Mouse (Mus musculus) 416B (cell line): ENCODE measurements around the gene 1700113H08Rik.

Experiments used
- DNase-seq: peaks from one replicate; pipeline ENCODE4 v3.0.0; 2011; ENCODE audit warnings: low read depth

Gene 1700113H08Rik

GRCm38 (mm10) chr10:87057500-87058250 is at the start of gene 1700113H08Rik:
1700113H08Rik (plus strand) TSS chr10:87058045.
- no peak for DNase-seq

- no peak for DNase-seq
Measured at GRCm38 (mm10) chr10:87008215-87008499, 49.7 kb upstream of the 1700113H08Rik start.

- no peak for DNase-seq
Measured at GRCm38 (mm10) chr10:87012087-87012486, 45.8 kb upstream of the 1700113H08Rik start.

GRCm38 (mm10) chr10:87014391-87014965 is 43.4 kb upstream of the 1700113H08Rik start:
- no peak for DNase-seq

GRCm38 (mm10) chr10:87015403-87015802 is 42.4 kb upstream of the 1700113H08Rik start:
- no peak for DNase-seq

- peak; percentile 3 for DNase-seq
Measured at GRCm38 (mm10) chr10:87016151-87016692, 41.6 kb upstream of the 1700113H08Rik start.

GRCm38 (mm10) chr10:87018876-87019275 is 39.0 kb upstream of the 1700113H08Rik start:
- no peak for DNase-seq

GRCm38 (mm10) chr10:87020711-87021110 is 37.1 kb upstream of the 1700113H08Rik start:
- DNase-seq = peak; percentile 21

- peak; percentile 81 for DNase-seq
Measured at GRCm38 (mm10) chr10:87024884-87025283, 33.0 kb upstream of the 1700113H08Rik start.

- no peak for DNase-seq
Measured at GRCm38 (mm10) chr10:87032768-87033167, 25.1 kb upstream of the 1700113H08Rik start.

GRCm38 (mm10) chr10:87035866-87036265 is 22.0 kb upstream of the 1700113H08Rik start:
- DNase-seq = no peak

- no peak for DNase-seq
Measured at GRCm38 (mm10) chr10:87036271-87036703, 21.6 kb upstream of the 1700113H08Rik start.

GRCm38 (mm10) chr10:87037062-87037461 is 20.8 kb upstream of the 1700113H08Rik start:
- DNase-seq = no peak

- DNase-seq = no peak
Measured at GRCm38 (mm10) chr10:87039340-87039739, 18.5 kb upstream of the 1700113H08Rik start.

GRCm38 (mm10) chr10:87039800-87040199 is 18.0 kb upstream of the 1700113H08Rik start:
- DNase-seq = no peak

GRCm38 (mm10) chr10:87041265-87041664 is 16.6 kb upstream of the 1700113H08Rik start:
- no peak for DNase-seq

GRCm38 (mm10) chr10:87045273-87045672 is 12.6 kb upstream of the 1700113H08Rik start:
- no peak for DNase-seq

GRCm38 (mm10) chr10:87046469-87046868 is 11.4 kb upstream of the 1700113H08Rik start:
- DNase-seq = no peak

GRCm38 (mm10) chr10:87046931-87047468 is 10.8 kb upstream of the 1700113H08Rik start:
- DNase-seq = peak; percentile 14

- DNase-seq = no peak
Measured at GRCm38 (mm10) chr10:87049179-87049578, 8.7 kb upstream of the 1700113H08Rik start.

GRCm38 (mm10) chr10:87051714-87052113 is 6.1 kb upstream of the 1700113H08Rik start:
- peak; percentile 1 for DNase-seq

- DNase-seq = no peak
Measured at GRCm38 (mm10) chr10:87058251-87058925, 543 bp downstream of the 1700113H08Rik start.

GRCm38 (mm10) chr10:87058926-87059325 is 1.1 kb downstream of the 1700113H08Rik start:
- DNase-seq = no peak
